Mouse (Mus musculus) forebrain, embryonic 11.5 days (tissue): Measurements from ENCODE around the gene Reck. TPM values are rescaled to one million over a fixed set of nuclear protein-coding genes. Genes with fewer than 3 reads are reported as not detected.

ENCODE experiments used
- ATAC-seq: fragments of 200-750 bp; cut with Nextera tagmentation; replicated peaks from 2 replicates; pipeline ENCODE4 v1.8.0; 2017; ENCODE audit warnings: moderate TSS enrichment; ENCODE audit not compliant: low FRiP score
- DNase-seq: peaks from one replicate; pipeline ENCODE4 v3.0.0-alpha.2; 2017; ENCODE audit warnings: low spot score
- H3K27ac ChIP-seq: fragments of 300-500 bp; sonication (generic); 2 replicates; pipeline ENCODE4 v1.5.1; 2014; ENCODE audit warnings: low read depth, low read length
- H3K27me3 ChIP-seq: fragments of 300-500 bp; sonication (generic); 2 replicates; pipeline ENCODE4 v1.6.1; 2014; ENCODE audit warnings: mild to moderate bottlenecking, low read length, mixed read lengths; ENCODE audit not compliant: control insufficient read depth, insufficient read depth
- H3K36me3 ChIP-seq: fragments of 300-500 bp; sonication (generic); 2 replicates; pipeline ENCODE4 v1.6.1; 2014; ENCODE audit warnings: mild to moderate bottlenecking, low read length, moderate library complexity, mixed read lengths; ENCODE audit not compliant: control insufficient read depth, insufficient read depth
- H3K4me1 ChIP-seq: fragments of 300-500 bp; sonication (generic); replicated peaks from 2 replicates; pipeline ENCODE4 v1.6.1; 2014; ENCODE audit warnings: low read length, mixed read lengths; ENCODE audit not compliant: control insufficient read depth, insufficient read depth
- H3K4me2 ChIP-seq: fragments of 300-500 bp; sonication (generic); 2 replicates; pipeline ENCODE4 v1.6.1; 2014; ENCODE audit warnings: low read depth, mild to moderate bottlenecking, low read length, moderate library complexity, mixed read lengths; ENCODE audit not compliant: severe bottlenecking
- H3K4me3 ChIP-seq: fragments of 300-500 bp; sonication (generic); 2 replicates; pipeline ENCODE4 v1.5.1; 2014; ENCODE audit warnings: low read depth, low read length
- H3K9ac ChIP-seq: fragments of 300-500 bp; sonication (generic); 2 replicates; pipeline ENCODE4 v1.6.1; 2014; ENCODE audit warnings: low read length
- H3K9me3 ChIP-seq: fragments of 300-500 bp; sonication (generic); 2 replicates; pipeline ENCODE4 v1.6.1; 2016; ENCODE audit warnings: low read length, mixed read lengths; ENCODE audit not compliant: control insufficient read depth
- WGBS: fragments of 180-500 bp; shearing (Covaris S2); extraction: QIAGEN DNeasy Blood & Tissue Kit; methylation state at CpG from one replicate; pipeline ENCODE4 v1.1.7; 2014; 5-methylcytosine and 5-hydroxymethylcytosine counted together
- polyA plus RNA-seq: library from polyadenylated mRNA; unstranded; fragments of >200 nt; fragmentation: Nextera tagmentation; extraction: Ambion mirVana; gene quantifications from 2 replicates; pipeline ENCODE4 v1.2.1, GENCODE M21; 2014

Reck gene
- polyA plus RNA-seq, 1 experiment from 2014 or later, result 11.3 TPM

- H3K4me3 ChIP-seq, result no peak overlapping the region
Observed at GRCm38 (mm10) chr4:43978521-43979443, 103.5 kb downstream of the Reck start.

GRCm38 (mm10) chr4:43979746-43980145, 104.4 kb downstream of the Reck start:
- WGBS, result 80% methylated on average over 3 of the region's 3 CpGs
- H3K27me3 ChIP-seq, result peaks cover 3% of the 10 kb centered on the region; the same call in 1 of the 2 replicates
- H3K4me1 ChIP-seq, result peaks cover 7% of the 10 kb centered on the region; the same call in 1 of the 2 replicates
- DNase-seq, result peak; percentile 39
- ATAC-seq, result no peak
- H3K4me3 ChIP-seq, result no peak overlapping the region
- H3K36me3 ChIP-seq, result no peaks in the 10 kb centered on the region
- H3K9ac ChIP-seq, result no peak overlapping the region
- H3K9me3 ChIP-seq, result no peaks in the 10 kb centered on the region
- H3K4me2 ChIP-seq, result no peak overlapping the region
- no peak overlapping the region for H3K27ac ChIP-seq

More at GRCm38 (mm10) chr4:43978521-43979443, 103.5 kb downstream of the Reck start:
- peaks cover 7% of the 10 kb centered on the region; the same call in 1 of the 2 replicates for H3K4me1 ChIP-seq
- 13% methylated on average over 17 of the region's 17 CpGs for WGBS
- H3K9me3 ChIP-seq, result no peaks in the 10 kb centered on the region
- no peak overlapping the region; the same call in 1 of the 2 replicates for H3K27ac ChIP-seq
- no peak overlapping the region for H3K9ac ChIP-seq
- peaks cover 3% of the 10 kb centered on the region; the same call in 1 of the 2 replicates for H3K27me3 ChIP-seq
- H3K4me2 ChIP-seq, result no peak overlapping the region
- no peaks in the 10 kb centered on the region for H3K36me3 ChIP-seq
- ATAC-seq, result 0 out of 2 replicates have a peak, but pooled peaks have one; percentile 43
- DNase-seq, result peak; percentile 58

- Histone ChIP-seq H3K36me3 (no peaks in the 10 kb centered on the region), H3K4me3 (no peak overlapping the region), H3K27ac (no peak overlapping the region), H3K4me2 (no peak overlapping the region), H3K27me3 (peaks cover 3% of the 10 kb centered on the region; the same call in 1 of the 2 replicates), H3K9ac (no peak overlapping the region), H3K4me1 (peaks cover 7% of the 10 kb centered on the region; the same call in 1 of the 2 replicates), H3K9me3 (no peaks in the 10 kb centered on the region)
- WGBS, result 91% methylated on average over 4 of the region's 4 CpGs
- DNase-seq (no peak), ATAC-seq (no peak)
Observed at GRCm38 (mm10) chr4:43980236-43980635, 104.9 kb downstream of the Reck start.

GRCm38 (mm10) chr4:43980846-43981245, 105.5 kb downstream of the Reck start:
- Histone ChIP-seq H3K4me1 (peaks cover 7% of the 10 kb centered on the region; the same call in 1 of the 2 replicates), H3K4me2 (no peak overlapping the region), H3K4me3 (no peak overlapping the region), H3K9ac (no peak overlapping the region), H3K36me3 (no peaks in the 10 kb centered on the region), H3K27ac (no peak overlapping the region), H3K9me3 (no peaks in the 10 kb centered on the region), H3K27me3 (peaks cover 3% of the 10 kb centered on the region; the same call in 1 of the 2 replicates)
- DNase-seq (no peak), ATAC-seq (no peak)
- 92% methylated on average over 6 of the region's 6 CpGs for WGBS

DNA sequence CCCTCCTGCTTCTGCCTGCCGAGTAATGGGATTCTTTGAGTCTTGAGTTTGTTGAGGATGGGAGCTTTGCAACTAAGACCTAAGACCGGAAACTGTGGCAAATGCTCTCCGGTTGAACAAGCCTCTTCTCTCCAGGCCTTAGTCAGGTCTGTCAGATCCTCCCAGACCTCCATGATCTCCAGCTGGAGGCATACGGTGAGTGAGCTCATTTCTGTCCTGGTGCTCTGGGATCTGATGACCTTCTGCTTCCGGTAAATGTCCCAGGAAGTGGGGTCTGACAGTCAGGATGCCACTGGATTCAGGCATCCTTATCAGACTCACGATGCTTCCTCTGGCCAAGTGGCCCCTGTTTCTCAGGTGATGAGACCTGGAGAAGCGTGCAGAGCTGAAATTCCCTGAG, 105.9 kb downstream of the Reck start:
- ATAC-seq, result no peak
- H3K4me2 ChIP-seq, result no peak overlapping the region
- 92% methylated on average over 7 of the region's 7 CpGs for WGBS
- no peak overlapping the region for H3K4me3 ChIP-seq
- no peaks in the 10 kb centered on the region for H3K9me3 ChIP-seq
- H3K36me3 ChIP-seq, result no peaks in the 10 kb centered on the region
- H3K27me3 ChIP-seq, result peaks cover 3% of the 10 kb centered on the region; the same call in 1 of the 2 replicates
- H3K9ac ChIP-seq, result no peak overlapping the region
- H3K27ac ChIP-seq, result no peak overlapping the region
- no peak for DNase-seq
- H3K4me1 ChIP-seq, result peaks cover 7% of the 10 kb centered on the region; the same call in 1 of the 2 replicates

- 2% methylated on average over 24 of the region's 24 CpGs for WGBS
- Histone ChIP-seq H3K9me3 (no peaks in the 10 kb centered on the region), H3K4me3 (peak overlapping the region; percentile 23), H3K27ac (no peak overlapping the region), H3K9ac (peak overlapping the region; percentile 64), H3K4me1 (peaks cover 7% of the 10 kb centered on the region; the same call in 1 of the 2 replicates), H3K36me3 (no peaks in the 10 kb centered on the region), H3K27me3 (peaks cover 3% of the 10 kb centered on the region; the same call in 1 of the 2 replicates), H3K4me2 (peak overlapping the region; percentile 61)
- DNase-seq (peak; percentile 97), ATAC-seq (peak; percentile 90)
Observed at GRCm38 (mm10) chr4:43982053-43982732, 106.9 kb downstream of the Reck start.

- Histone ChIP-seq H3K27me3 (peaks cover 3% of the 10 kb centered on the region; the same call in 1 of the 2 replicates), H3K9ac (peak within 1 kb of the TSS; percentile 64; the same call in 1 of the 2 replicates), H3K4me1 (peaks cover 5% of the 10 kb centered on the region; the same call in 1 of the 2 replicates), H3K9me3 (no peaks in the 10 kb centered on the region), H3K27ac (no peak within 1 kb of the TSS), H3K4me2 (peak within 1 kb of the TSS; percentile 61), H3K36me3 (no peaks in the 10 kb centered on the region), H3K4me3 (peak within 1 kb of the TSS; percentile 23)
- DNase-seq (peak; percentile 46), ATAC-seq (no peak)
- 84% methylated on average over 11 of the region's 11 CpGs for WGBS
Observed at GRCm38 (mm10) chr4:43983181-43983580, 107.9 kb downstream of the Reck start, which contains the start of gene Ccin. TSS of gene Ccin (plus strand) at chr4:43983483.

- H3K36me3 ChIP-seq, result no peaks in the 10 kb centered on the region
- 92% methylated on average over 22 of the region's 22 CpGs for WGBS
- DNase-seq, result no peak
- H3K9me3 ChIP-seq, result no peaks in the 10 kb centered on the region
- no peak overlapping the region for H3K4me2 ChIP-seq
- peaks cover 3% of the 10 kb centered on the region; the same call in 1 of the 2 replicates for H3K27me3 ChIP-seq
- H3K27ac ChIP-seq, result no peak overlapping the region
- H3K9ac ChIP-seq, result no peak overlapping the region
- ATAC-seq, result no peak
- H3K4me3 ChIP-seq, result no peak overlapping the region
- H3K4me1 ChIP-seq, result peaks cover 2% of the 10 kb centered on the region; the same call in 1 of the 2 replicates
Observed at GRCm38 (mm10) chr4:43983756-43984155, 108.4 kb downstream of the Reck start.
